Mouse (Mus musculus): ENCODE data around the gene Nedd9. TPM values are rescaled to one million over a fixed set of nuclear protein-coding genes. Genes with fewer than 3 reads are reported as not detected.

The Nedd9 gene
- polyA plus RNA-seq, 1 experiment = 60.8 TPM

DNA sequence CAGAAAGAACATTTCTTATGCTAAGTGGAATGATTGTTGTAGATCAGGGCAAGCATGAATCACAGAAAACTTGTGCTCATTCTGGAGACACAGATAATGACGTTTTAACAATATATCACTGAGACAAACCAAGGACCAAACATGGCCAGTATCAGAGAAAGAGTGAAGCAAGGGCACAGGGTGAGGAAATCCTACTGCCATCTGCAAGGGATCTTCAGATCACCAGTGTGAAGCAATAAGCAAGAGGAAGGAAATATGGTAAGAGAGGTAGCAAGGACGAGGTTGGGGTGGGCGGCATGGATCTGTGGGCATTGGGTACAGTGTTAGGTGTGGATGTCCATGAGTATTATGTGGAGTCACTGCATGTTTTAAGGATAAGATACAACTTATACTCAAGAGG lies 13.6 kb upstream of the Nedd9 start:
- 73% methylated on average over 3 of the region's 3 CpGs for WGBS

DNA sequence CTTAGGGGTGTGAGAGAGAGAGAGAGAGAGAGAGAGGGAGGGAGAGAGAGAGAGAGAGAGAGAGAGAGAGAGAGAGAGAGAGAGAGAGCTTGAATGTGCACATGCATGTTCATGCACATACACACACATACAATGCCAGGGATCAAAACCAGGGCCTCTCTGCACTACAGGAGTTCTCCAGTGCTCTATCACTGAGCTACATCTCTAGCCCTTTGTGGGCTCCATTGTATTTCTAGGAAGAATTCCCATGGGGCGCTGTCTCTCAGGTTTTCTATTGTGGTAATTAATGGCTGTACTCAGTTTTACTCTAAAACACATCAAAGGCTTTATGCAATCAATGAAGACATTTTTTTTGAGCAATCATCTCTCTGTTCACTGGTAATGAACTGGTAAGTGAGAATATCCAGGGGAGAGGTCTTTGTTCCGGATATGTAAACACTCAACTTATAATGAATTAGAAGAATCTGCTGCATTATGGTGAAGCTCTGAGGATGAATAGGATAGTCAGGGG lies 11.5 kb upstream of the Nedd9 start:
- DNase-seq = no peak
- Histone ChIP-seq H3K4me1 (ENCODE audit: control insufficient read depth, insufficient read depth, low read length) (peaks cover 11% of the 10 kb centered on the region), H3K4me3 (replicated peaks; ENCODE audit: extremely low read depth, low read depth, low read length) (no peak overlapping the region)
- 72% methylated on average over 2 of the region's 2 CpGs for WGBS
- TF ChIP-seq POLR2A (IDR thresholded peaks at IDR 0.05; ENCODE audit: borderline replicate concordance, extremely low read depth, low read depth, low read length) = no peak
- no peak for TF ChIP-seq CTCF (IDR thresholded peaks at IDR 0.05; ENCODE audit: insufficient read depth, low read length)

More for the DNA sequence above, 13.6 kb upstream of the Nedd9 start:
- Histone ChIP-seq H3K4me1 (ENCODE audit: control insufficient read depth, insufficient read depth, low read length) (peaks cover 11% of the 10 kb centered on the region), H3K4me3 (replicated peaks; ENCODE audit: extremely low read depth, low read depth, low read length) (no peak overlapping the region)
- DNase-seq = no peak
- no peak for TF ChIP-seq POLR2A (IDR thresholded peaks at IDR 0.05; ENCODE audit: borderline replicate concordance, extremely low read depth, low read depth, low read length)
- no peak for TF ChIP-seq CTCF (IDR thresholded peaks at IDR 0.05; ENCODE audit: insufficient read depth, low read length)

DNA sequence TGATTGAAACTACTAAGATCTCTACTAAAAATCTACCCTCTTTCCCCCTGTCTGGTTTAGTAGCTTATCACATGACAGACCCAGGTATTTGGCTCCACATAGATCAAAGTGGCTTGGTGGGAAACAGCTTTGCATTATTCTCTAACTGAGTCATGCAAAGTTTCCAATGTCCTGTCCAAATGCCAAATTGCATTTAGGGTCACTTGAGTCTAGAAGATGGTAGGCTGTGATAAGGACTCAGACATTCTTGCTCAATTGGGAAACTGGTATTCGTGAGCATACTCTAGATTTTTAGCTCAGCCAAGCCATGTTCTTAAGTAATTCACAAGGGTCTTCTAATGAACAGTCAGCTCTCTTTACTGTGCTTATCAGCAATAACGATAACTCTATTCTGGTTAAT lies 7.5 kb upstream of the Nedd9 start:
- TF ChIP-seq POLR2A (IDR thresholded peaks at IDR 0.05; ENCODE audit: borderline replicate concordance, extremely low read depth, low read depth, low read length) (no peak), CTCF (IDR thresholded peaks at IDR 0.05; ENCODE audit: insufficient read depth, low read length) (no peak)
- H3K4me3 ChIP-seq (replicated peaks; ENCODE audit: extremely low read depth, low read depth, low read length) = no peak overlapping the region
- WGBS = 73% methylated on average over 2 of the region's 2 CpGs

DNA sequence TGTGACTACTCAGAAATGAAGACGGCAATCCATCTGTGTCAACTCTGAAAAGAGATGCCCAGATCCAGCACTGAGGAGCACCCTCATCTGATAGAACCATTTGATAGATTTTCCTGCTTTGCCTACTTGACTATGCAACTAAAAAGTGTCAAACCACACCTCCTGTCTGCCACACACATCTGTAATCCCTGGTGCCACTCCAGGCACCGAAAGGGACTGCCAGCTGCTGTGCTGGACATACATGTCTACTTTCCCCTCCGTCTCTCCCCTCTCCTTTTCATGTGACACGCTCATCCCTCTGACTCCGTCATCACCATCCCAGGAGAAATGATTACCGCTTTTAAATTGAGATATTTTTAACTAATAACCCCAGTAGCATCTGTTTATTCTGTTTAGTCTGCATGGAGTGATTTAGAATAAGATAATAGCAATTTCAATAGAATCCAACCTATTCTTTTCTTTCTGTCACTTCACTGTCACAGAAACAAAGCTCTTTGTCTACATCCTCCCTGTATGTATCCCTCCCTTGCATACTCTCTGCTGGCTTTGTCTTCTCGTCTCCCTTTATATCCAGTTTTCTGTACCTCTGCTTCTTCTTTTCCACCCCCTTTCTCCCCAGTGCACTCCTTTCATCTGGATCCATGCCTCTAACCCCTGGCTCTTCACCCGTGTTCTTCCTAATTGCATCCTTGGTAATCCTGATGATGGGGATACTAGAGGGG lies 5.0 kb upstream of the Nedd9 start:
- H3K4me3 ChIP-seq (replicated peaks; ENCODE audit: extremely low read depth, low read depth, low read length) = no peak overlapping the region
- 75% methylated on average over 8 of the region's 8 CpGs for WGBS
- DNase-seq = no peak

More for the DNA sequence above, 7.5 kb upstream of the Nedd9 start:
- DNase-seq = no peak
- H3K4me1 ChIP-seq (ENCODE audit: control insufficient read depth, insufficient read depth, low read length) = peaks cover 2% of the 10 kb centered on the region; the same call in 1 of the 2 replicates

DNA sequence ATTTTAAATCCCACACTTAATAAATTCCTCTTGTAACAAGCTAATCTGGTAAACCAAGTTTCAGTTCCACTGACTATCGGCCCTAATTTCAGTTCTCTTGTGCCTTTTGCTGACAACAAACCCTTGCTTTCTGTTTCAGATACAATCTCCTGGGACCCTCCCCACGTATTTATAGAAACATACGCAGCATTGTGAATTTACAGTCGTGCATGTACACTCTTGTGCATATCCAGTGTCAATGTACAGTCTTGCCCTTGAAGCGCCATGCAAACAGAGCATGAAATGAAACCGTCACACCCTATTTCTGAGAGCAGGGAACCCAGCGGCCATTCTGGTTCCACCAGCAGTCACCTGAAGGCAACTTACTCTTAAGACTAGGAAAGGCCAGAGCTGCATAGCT lies 4.4 kb upstream of the Nedd9 start:
- DNase-seq = no peak
- 74% methylated on average over 7 of the region's 7 CpGs for WGBS
- TF ChIP-seq CTCF (IDR thresholded peaks at IDR 0.05; ENCODE audit: insufficient read depth, low read length) (no peak), POLR2A (IDR thresholded peaks at IDR 0.05; ENCODE audit: borderline replicate concordance, extremely low read depth, low read depth, low read length) (no peak)
- Histone ChIP-seq H3K4me3 (replicated peaks; ENCODE audit: extremely low read depth, low read depth, low read length) (no peak overlapping the region), H3K4me1 (ENCODE audit: control insufficient read depth, insufficient read depth, low read length) (no peaks in the 10 kb centered on the region; the same call in none of the 2 replicates)

More for the DNA sequence above, 5.0 kb upstream of the Nedd9 start:
- TF ChIP-seq POLR2A (IDR thresholded peaks at IDR 0.05; ENCODE audit: borderline replicate concordance, extremely low read depth, low read depth, low read length) (no peak), CTCF (IDR thresholded peaks at IDR 0.05; ENCODE audit: insufficient read depth, low read length) (no peak)
- H3K4me1 ChIP-seq (ENCODE audit: control insufficient read depth, insufficient read depth, low read length) = no peaks in the 10 kb centered on the region; the same call in none of the 2 replicates

DNA sequence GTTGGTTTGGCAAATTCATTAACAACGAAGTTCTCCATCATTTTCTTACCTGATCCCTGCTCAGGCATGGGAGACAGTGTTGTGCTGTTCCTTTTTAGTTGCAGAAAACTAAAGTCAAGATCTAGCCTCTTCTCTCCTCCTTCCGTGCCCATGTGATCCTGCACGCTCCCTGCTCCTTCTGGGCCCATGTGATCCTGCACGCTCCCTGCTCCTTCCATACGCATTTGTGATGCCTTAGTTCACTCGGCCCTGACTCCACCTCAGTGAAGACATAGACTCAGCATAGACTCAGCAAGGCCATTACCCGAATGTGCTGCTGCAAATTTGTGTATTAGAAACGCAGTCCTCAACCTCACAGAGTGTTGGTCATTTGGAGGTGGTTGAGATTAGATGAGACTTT lies 3.1 kb upstream of the Nedd9 start:
- Histone ChIP-seq H3K4me3 (replicated peaks; ENCODE audit: extremely low read depth, low read depth, low read length) (no peak overlapping the region), H3K4me1 (ENCODE audit: control insufficient read depth, insufficient read depth, low read length) (peaks cover 2% of the 10 kb centered on the region)
- no peak for DNase-seq
- WGBS = 77% methylated on average over 8 of the region's 8 CpGs
- TF ChIP-seq CTCF (IDR thresholded peaks at IDR 0.05; ENCODE audit: insufficient read depth, low read length) (no peak), POLR2A (IDR thresholded peaks at IDR 0.05; ENCODE audit: borderline replicate concordance, extremely low read depth, low read depth, low read length) (no peak)

DNA sequence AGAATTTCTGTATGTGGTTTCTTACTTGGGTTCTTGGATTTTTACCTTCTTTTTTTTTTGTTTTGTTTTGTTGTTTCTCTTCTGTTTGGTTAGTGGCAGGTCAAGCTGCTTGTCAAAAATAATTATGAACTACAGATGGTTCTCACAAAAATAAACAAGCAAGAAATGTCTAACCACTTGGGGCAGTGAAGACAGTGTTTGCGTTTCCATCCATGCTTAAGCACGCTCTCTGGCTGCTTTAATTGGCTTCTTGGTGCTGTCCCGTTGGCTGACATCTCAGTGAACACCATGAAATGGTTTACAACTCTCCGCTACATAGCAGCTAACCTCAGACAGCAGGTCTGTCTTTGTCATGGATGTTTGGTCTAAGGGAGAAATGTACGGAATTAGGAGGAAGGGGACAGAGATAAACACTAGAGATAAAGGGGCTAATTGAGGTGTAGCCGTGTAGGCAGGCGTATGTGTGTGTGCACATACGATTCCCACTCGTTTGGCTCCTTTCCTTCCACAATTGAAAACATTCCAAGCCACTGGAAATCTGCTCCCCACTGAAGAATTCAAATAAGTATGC lies 2.6 kb upstream of the Nedd9 start:
- Histone ChIP-seq H3K4me1 (ENCODE audit: control insufficient read depth, insufficient read depth, low read length) (peaks cover 6% of the 10 kb centered on the region), H3K4me3 (replicated peaks; ENCODE audit: extremely low read depth, low read depth, low read length) (no peak overlapping the region)
- TF ChIP-seq POLR2A (IDR thresholded peaks at IDR 0.05; ENCODE audit: borderline replicate concordance, extremely low read depth, low read depth, low read length) = no peak
- TF ChIP-seq CTCF (IDR thresholded peaks at IDR 0.05; ENCODE audit: insufficient read depth, low read length) = no peak
- WGBS = 34% methylated on average over 9 of the region's 9 CpGs
- no peak for DNase-seq

DNA sequence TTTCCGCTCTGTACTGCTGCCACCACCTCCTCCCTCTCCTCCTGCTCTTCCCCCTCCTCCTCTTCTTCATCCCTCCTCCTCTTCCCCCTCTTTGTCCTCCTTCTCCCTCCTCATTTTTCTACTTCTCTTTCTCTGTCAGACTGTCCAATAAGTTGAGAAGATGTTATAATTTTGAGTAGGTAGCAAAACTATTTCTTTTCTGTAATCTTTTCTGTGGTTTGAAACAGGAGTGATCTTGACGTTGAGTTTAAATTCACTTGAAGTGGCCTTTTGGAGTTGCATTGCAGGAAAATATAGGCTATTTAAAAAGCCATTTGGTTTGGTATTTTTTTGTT lies 214 bp upstream of the Nedd9 start:
- 49% methylated on average over 2 of the region's 2 CpGs for WGBS
- H3K4me3 ChIP-seq (replicated peaks; ENCODE audit: extremely low read depth, low read depth, low read length) = no peak overlapping the region
- DNase-seq = no peak

DNA sequence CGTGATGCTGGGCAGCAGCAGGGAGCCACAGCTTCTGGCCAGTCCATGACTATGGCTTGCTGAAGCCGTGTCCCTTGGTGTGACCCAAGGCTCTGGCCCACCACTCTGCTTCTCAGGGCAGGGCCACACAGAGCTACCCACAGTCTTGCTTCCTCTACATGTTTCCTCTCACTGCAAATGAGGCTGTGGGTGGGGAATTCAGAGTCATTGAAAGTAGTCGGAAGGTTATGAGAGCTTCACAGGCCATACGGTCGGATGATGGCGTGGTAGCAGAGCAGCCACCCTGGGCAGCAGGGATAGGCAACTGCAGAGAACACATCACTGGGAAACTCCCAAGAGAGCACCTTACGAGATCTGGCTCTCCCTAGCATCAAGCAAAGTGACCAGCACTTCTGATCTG lies 3.2 kb downstream of the Nedd9 start:
- Histone ChIP-seq H3K4me1 (ENCODE audit: control insufficient read depth, insufficient read depth, low read length) (peaks cover 12% of the 10 kb centered on the region), H3K4me3 (replicated peaks; ENCODE audit: extremely low read depth, low read depth, low read length) (no peak overlapping the region)
- 80% methylated on average over 7 of the region's 7 CpGs for WGBS
- no peak for DNase-seq
- TF ChIP-seq POLR2A (IDR thresholded peaks at IDR 0.05; ENCODE audit: borderline replicate concordance, extremely low read depth, low read depth, low read length) (no peak), CTCF (IDR thresholded peaks at IDR 0.05; ENCODE audit: insufficient read depth, low read length) (no peak)

More for the DNA sequence above, 214 bp upstream of the Nedd9 start:
- TF ChIP-seq CTCF (IDR thresholded peaks at IDR 0.05; ENCODE audit: insufficient read depth, low read length) (no peak), POLR2A (IDR thresholded peaks at IDR 0.05; ENCODE audit: borderline replicate concordance, extremely low read depth, low read depth, low read length) (no peak)
- H3K4me1 ChIP-seq (ENCODE audit: control insufficient read depth, insufficient read depth, low read length) = peaks cover 10% of the 10 kb centered on the region

Data from lung, adult 2 months (tissue).